In genomic region chr19:23401469-23402135, GRCm38 (mm10) we compare ENCODE assay signal across 10 mouse cellular contexts. TPM values are rescaled to one million over a fixed set of nuclear protein-coding genes. Genes with fewer than 3 reads are reported as not detected.
DNase-seq lines count a peak whose midpoint lies in the region; ATAC-seq lines count a peak whose summit lies in the region.
"Had no signal": no experiment of that assay in that cellular context is flagged by ENCODE, and none has a peak within 500 bp of the region (broad histone marks: within the 10 kb centered on the region; RNA-seq: fewer than 3 reads in every experiment).

No protein-coding gene starts in this region.

- no peak overlapping the region for H3K27ac ChIP-seq in kidney, embryonic 14.5 days (ENCODE audit: low read depth, low read length)
- H3K27ac ChIP-seq in hindbrain, embryonic 13.5 days: 0 out of 2 replicates have a peak overlapping the region, but pooled peaks have one; percentile 1
- no peak overlapping the region for H3K27ac ChIP-seq in neural tube, embryonic 12.5 days
- H3K27ac ChIP-seq: hindbrain, embryonic 15.5 days; macrophage had no signal

- no peaks in the 10 kb centered on the region for H3K36me3 ChIP-seq in kidney, embryonic 14.5 days (ENCODE audit: control insufficient read depth, insufficient read depth, low read length)
- no peaks in the 10 kb centered on the region for H3K36me3 ChIP-seq in hindbrain, embryonic 13.5 days
- no peaks in the 10 kb centered on the region for H3K36me3 ChIP-seq in neural tube, embryonic 12.5 days
- H3K36me3 ChIP-seq: hindbrain, embryonic 15.5 days had no signal

- no peak overlapping the region for H3K4me2 ChIP-seq in kidney, embryonic 14.5 days (replicated peaks; ENCODE audit: low read depth, low read length)
- no peak overlapping the region for H3K4me2 ChIP-seq in hindbrain, embryonic 13.5 days
- H3K4me2 ChIP-seq in neural tube, embryonic 12.5 days (replicated peaks): no peak overlapping the region
- H3K4me2 ChIP-seq: hindbrain, embryonic 15.5 days had no signal

- no peaks in the 10 kb centered on the region for H3K27me3 ChIP-seq in kidney, embryonic 14.5 days (ENCODE audit: control insufficient read depth, insufficient read depth, low read length)
- H3K27me3 ChIP-seq in hindbrain, embryonic 13.5 days: peaks cover 36% of the 10 kb centered on the region
- no peaks in the 10 kb centered on the region for H3K27me3 ChIP-seq in neural tube, embryonic 12.5 days (replicated peaks)

- peaks cover 9% of the 10 kb centered on the region; the same call in 1 of the 2 replicates for H3K4me1 ChIP-seq in kidney, embryonic 14.5 days (ENCODE audit: control insufficient read depth, insufficient read depth, low read length)
- peaks cover 11% of the 10 kb centered on the region for H3K4me1 ChIP-seq in hindbrain, embryonic 13.5 days (replicated peaks)
- no peaks in the 10 kb centered on the region; the same call in 1 of the 2 replicates for H3K4me1 ChIP-seq in neural tube, embryonic 12.5 days

- 23% methylated on average over 12 of the region's 12 CpGs for WGBS in kidney, embryonic 14.5 days
- WGBS in hindbrain, embryonic 13.5 days: 37% methylated on average over 12 of the region's 12 CpGs
- 19% methylated on average over 12 of the region's 12 CpGs for WGBS in neural tube, embryonic 12.5 days

- no peaks in the 10 kb centered on the region for H3K9me3 ChIP-seq in kidney, embryonic 14.5 days (ENCODE audit: control insufficient read depth, low read length)
- H3K9me3 ChIP-seq in hindbrain, embryonic 13.5 days: no peaks in the 10 kb centered on the region
- no peaks in the 10 kb centered on the region for H3K9me3 ChIP-seq in neural tube, embryonic 12.5 days
- H3K9me3 ChIP-seq: hindbrain, embryonic 15.5 days had no signal

- H3K4me3 ChIP-seq in kidney, embryonic 14.5 days (ENCODE audit: low read length): no peak overlapping the region
- H3K4me3 ChIP-seq in hindbrain, embryonic 13.5 days: no peak overlapping the region
- no peak overlapping the region for H3K4me3 ChIP-seq in neural tube, embryonic 12.5 days
- H3K4me3 ChIP-seq: hindbrain, embryonic 15.5 days had no signal

- H3K9ac ChIP-seq in kidney, embryonic 14.5 days (ENCODE audit: low read depth, low read length): no peak overlapping the region
- no peak overlapping the region for H3K9ac ChIP-seq in hindbrain, embryonic 13.5 days
- no peak overlapping the region for H3K9ac ChIP-seq in neural tube, embryonic 12.5 days
- H3K9ac ChIP-seq: hindbrain, embryonic 15.5 days had no signal

- DNase-seq in kidney, adult 18-20 months: no peak
- peak; percentile 42 for DNase-seq in adipocyte (ENCODE audit: low spot score)
- DNase-seq in right cerebral cortex, postnatal 25 days: no peak
- no peak for DNase-seq in adrenal gland, postnatal 10 days
- no peak for DNase-seq in layer of hippocampus, adult 9-10 months (ENCODE audit: low spot score)

- peak; percentile 72; the same call in 1 of the 2 replicates for ATAC-seq in kidney, embryonic 14.5 days (ENCODE audit: low FRiP score, low TSS enrichment)
- no peak for ATAC-seq in hindbrain, embryonic 13.5 days (ENCODE audit: low FRiP score)
- ATAC-seq in neural tube, embryonic 12.5 days (ENCODE audit: low FRiP score, low read depth): peak; percentile 65; the same call in 1 of the 2 replicates

RNA-seq across cellular contexts. Expression of gene Mamdc2, which starts 46.6 kb away (rescaled TPM):
- 0.57 and 1.4 TPM in 2 replicates for polyA plus RNA-seq in kidney, embryonic 14.5 days (2014; fragmentation: Nextera tagmentation; extraction: Ambion mirVana)
- polyA plus RNA-seq in hindbrain, embryonic 13.5 days (2015; fragmentation: Nextera tagmentation; extraction: Ambion mirVana): 0.99 and 1.4 TPM in 2 replicates
- 2.3 and 2.4 TPM in 2 replicates for polyA plus RNA-seq in neural tube, embryonic 12.5 days (2016; fragmentation: Nextera tagmentation; extraction: Ambion mirVana)
- 1 to 10 TPM; 2.2 to 3.7 TPM for total RNA-seq in adrenal gland, postnatal 10 days (2021)
